Mouse (Mus musculus): Measurements from ENCODE around the gene Zzz3.
"Not testable (repeated sequence)": the region's sequence is repeated elsewhere in the genome, so short reads cannot be mapped to it uniquely, and the experiment has no call there.

Gene Zzz3

DNA sequence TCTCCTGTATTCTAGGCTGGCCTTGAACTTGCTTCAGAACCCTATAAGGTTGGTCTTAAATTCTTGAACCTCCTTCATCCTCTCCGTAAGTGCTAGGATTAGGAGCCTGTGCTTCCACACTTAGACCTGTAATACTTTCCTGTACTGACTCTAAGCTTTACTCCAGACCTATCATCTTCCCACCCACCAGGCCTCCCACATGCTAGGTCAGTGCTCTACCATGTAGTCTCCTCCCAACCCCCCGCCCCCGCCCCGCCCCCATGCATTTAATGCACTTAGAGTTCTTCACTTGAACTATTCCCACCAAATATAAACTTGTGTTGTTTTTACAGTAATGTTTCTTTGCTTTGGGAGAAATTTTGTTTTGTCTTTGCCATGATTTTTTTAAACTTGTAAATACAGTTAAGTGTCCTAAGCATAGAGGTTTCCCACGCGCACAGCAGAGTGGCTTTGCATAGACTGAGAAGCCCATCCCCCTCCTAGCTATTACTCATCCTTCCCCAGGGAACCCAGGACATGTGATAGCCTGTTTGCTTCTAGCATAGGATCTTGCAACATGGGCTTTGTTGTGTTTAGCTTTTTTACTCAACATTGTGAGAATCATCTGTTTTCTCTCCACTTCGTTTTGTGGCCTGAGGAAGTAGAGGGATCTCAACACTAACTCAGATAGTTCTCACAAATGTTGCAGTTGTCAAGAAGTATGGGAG lies 6.8 kb downstream of the Zzz3 start:
- DNase-seq = peak; percentile 34

DNA sequence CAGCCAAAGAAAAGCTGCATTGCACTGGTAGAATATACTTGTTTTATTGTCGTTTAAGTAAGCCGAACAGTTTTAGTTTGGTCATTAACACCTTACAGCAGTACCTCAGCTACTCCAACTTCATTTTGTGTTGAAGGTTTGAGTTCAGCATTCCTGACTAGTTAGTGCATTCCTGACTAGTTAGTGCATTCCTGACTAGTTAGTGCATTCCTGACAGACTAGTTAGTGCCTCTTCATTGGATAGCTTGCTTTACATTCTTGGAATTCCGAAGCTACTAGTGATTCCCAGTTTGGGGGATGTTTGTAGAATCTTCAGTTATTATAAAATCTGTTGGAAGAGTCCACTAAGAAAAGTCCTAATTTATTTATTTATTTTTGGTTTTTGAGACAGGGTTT lies 7.4 kb downstream of the Zzz3 start:
- DNase-seq = no peak

DNA sequence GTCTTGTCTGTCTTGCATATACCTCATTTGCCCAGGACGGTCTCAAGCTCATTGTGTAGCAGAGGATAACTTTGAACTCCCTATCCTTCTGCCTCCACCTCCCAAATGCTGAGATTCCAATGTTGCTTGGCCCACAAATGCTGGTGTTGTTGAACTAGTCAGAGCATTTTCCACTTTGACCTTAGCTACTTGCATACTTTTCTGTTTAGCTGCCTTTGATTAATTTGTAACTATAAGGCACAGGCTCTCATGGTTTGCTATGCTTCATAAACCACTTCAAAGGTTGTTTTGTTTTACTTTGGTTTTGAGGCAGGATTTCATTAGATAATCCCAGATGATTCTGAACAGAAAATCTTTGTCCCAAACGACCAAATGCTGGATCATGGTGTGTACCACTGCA lies 8.6 kb downstream of the Zzz3 start:
- peak; percentile 57 for DNase-seq

DNA sequence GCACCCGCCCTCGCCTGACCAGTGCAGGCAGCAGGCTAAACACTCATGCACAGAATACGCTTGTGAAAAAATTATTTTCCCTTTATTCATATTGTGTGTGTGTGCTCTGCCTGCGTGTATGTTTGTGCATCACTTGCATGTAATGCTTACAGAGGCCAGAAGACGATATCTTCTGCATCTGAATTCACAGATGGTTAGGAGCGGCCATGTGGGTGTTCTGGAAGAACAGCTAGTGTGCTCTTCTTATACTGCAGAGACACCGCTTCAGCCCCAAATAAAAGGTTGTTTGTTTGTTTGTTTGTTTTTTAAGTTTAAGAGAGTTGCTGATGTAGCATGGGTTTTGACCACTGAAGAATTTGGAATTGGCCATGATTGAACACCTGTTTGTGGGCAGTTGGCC lies 10.1 kb downstream of the Zzz3 start:
- no peak for DNase-seq

DNA sequence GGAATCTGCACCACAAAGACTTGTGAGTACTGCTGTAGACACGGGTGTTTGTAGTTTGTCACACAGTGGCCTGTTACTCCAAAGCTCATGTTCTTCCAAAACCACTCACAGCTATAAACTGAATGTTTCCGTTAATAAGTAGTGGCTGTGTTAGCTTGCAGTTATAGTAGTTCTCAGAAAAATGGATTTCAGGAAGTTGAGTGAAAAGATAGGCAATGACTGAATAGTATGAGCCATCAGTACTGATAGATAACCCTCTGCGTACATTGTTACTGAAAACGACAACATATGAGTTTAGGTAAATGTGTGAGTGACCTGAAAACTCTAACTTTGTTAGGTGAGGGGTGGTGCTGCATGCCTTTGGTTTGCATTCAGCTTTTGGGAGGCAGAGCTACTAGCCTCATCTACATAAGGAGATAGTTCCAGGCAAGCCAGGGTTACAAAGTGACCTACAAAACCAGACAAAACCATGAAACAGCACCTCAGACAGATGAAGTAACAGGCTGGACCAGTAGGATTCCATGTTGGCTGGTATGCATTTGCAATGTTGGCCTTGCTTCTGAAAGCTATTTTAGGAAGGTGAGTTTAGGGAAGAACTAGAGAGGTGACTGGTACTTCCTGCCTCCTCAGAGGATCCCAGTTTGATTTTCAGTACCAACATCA lies 10.8 kb downstream of the Zzz3 start:
- no peak for DNase-seq

DNA sequence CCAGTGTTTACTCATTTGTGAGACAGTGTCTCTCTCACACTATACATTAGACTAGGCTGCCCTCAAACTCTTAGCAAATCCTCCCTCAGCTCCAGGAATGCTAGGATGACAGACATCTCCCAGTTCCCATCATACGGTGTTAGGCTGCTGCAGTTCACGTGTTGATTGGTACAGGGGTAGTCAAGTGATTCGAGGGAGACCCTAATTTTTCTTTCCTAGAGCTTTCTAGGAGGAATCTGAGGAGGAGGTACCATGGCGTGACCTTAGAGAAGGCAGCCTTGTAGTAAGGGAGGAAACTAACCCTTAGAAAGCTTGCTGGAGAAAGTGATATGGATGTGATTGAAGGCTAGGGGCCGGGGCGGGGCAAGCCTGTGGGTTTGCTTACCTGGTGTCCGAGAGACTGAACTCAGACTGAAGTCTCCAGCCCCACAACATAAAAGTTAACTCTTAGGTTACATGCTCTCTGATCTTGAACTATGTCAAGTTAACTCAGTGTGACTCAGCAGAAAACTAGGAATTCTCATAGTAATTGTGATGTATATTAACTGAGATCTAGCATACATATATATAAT lies 15.8 kb downstream of the Zzz3 start:
- no peak for DNase-seq

DNA sequence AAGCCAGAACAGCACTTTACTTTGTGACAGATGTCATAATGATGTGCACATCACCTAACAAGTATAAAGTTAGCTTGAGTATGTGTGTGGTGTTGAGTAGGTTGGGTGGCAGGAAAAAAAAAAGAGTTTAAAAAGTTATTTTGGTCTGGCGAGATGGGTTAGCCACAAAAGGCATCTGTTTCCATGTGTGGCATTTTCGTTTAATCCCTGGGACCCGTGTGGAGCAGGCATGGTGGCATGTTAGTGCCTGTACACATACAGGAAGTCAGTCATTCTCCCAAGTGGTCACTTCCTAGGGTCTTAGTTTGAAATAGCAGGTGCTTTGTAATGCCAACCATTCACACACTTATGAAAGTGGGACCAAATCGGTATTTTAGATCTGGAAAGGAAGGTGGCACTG lies 17.1 kb downstream of the Zzz3 start:
- DNase-seq = no peak

DNA sequence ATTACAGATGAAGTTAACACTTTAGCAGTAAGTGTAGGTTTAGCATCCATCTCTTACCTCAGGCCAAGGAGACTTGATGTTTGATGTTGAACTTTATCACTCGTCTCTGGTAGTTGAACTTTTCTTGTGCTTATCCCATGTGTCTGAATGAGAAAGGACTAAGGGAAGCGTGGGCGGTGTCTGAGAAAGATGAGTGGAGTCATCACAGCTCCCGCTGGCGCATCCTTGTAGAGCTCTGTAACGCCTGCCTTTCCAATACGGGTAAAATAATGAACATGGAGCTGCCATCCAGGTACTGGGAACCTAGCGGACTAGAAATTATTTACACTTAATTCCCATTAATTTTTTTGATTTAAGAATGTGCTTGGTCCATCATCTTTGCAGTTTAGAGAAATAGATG lies 33.7 kb downstream of the Zzz3 start:
- DNase-seq = no peak

DNA sequence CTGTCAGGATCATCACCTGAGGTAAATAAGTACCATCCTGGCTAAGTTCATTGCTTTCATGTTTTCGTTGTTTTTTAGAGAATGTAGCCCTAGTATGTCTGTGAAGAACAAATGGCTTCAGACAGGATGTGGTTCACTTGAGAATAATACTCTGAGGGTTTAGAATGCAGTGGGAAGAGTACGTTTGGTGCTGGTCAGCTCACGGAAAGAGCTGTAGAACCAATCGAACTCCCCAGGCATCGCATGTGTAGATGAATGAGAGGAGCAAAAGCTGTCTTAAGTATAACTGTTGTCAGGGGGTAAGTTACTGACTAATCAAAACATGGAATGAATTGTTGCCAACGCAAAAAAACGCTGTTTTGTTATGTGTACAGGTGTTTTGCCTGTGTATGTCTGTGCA lies 37.4 kb downstream of the Zzz3 start:
- DNase-seq = no peak

DNA sequence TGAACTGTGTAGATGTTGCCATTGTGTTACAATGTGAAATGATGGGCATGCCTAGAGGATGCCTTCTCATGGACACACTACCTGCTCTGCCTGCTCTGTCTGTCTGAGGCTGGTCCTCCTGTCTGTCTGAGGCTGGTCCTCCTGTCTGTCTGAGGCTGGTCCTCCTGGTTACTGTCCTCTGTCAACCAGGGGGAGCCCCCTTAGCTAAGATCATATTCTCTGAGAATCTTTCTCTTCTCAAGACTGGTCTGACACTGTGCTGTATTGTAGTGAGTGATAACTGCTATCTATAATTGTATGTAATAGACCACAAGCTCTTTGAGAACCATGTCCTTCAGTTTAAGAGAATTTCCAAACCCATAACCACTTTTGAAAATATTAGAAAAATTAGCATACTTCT lies 40.3 kb downstream of the Zzz3 start:
- no peak for DNase-seq

DNA sequence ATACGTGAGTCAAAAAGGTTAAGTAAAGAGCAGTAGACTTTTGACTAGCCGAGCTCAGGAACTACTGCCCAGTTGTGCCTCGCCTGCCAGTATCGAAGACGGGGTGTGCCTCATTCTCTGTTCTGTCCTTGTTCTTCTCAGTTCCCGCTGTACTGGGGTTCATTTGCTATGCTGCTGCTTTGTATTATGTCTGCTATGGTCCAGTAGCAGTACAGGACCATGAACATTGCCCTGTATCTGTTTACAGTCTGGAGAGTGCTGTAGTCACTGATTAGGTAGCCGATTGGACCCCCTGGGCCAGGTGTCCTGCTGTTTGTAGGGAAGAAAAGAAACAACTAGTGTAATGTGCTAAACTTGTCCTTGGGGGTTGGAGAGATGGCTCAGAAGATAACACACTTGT lies 42.8 kb downstream of the Zzz3 start:
- peak; percentile 21 for DNase-seq

DNA sequence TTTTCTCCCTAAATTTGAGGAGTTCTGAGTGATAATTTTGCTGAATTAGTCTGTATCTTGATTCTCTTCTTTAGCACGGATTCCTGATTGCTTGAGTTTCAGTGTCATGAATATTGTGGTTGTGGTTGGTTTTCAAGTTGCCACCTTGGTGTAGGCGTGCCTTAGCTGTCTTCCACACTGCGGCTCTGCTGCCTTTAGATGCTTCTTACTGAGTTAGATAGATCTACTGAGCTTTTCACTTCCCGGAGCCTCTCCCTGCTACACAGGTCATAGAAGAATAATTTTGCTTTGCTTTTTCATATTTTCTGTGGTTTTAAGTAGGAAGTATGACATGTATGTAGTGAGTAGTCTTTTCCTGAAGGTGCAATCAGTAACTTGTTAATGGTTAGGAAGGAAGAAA lies 47.5 kb downstream of the Zzz3 start:
- DNase-seq = no peak

DNA sequence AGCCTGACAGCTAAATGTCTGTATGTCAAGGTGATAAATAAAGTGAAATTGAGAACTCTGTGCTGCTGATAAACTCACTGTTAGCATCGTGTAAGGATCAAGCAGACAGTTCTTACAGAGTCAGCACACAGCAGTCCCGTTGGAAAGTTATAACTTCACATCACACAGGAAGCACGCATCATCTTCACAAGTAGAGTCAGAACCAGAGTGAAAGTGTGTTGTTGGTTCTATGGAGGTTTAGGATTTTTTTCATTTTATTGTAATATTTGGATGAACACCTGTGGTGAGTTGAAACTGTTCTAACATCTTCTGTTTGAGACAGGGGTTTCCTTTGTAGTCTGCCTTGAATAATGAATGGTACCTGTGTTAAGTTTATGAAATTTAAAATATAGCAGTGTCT lies 48.8 kb downstream of the Zzz3 start:
- DNase-seq = no peak

DNA sequence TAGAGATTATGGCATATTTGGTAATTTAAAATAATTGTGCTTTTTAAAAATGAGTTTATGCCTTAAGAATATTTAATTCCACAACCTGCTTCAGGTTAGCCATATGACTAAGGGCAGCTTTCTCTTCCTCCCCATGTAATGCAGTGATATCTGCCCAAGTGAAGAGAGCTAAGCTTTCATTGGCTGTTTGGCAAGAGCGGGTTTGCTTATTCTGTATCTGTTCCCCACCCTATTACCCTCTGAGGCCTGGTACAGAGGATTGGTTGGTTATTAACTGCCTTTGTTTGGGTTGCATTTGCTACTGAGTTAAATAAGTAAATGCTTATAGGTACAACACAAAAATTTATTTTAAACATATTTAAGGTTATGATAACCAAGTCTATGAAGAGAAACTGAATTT lies 51.7 kb downstream of the Zzz3 start:
- no peak for DNase-seq

DNA sequence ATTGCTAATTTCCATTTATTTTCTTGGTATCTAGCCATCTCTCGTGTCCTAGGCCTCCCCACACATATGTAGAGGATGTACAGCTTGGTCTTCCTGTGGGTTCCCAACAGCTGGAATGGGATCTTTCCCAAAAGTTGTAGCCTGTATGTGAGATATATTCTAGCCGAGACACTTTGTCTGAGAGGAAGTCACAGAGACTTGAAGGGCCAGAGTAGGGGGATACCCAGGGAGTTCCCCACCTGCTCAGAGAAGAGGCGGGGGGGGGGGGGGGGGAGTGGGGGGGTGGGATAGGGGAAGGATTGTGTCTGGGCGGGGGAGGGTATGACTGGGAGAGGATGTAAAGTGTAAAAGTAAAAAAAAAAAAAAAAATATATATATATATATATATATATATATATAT lies 57.9 kb downstream of the Zzz3 start:
- no peak for DNase-seq

DNA sequence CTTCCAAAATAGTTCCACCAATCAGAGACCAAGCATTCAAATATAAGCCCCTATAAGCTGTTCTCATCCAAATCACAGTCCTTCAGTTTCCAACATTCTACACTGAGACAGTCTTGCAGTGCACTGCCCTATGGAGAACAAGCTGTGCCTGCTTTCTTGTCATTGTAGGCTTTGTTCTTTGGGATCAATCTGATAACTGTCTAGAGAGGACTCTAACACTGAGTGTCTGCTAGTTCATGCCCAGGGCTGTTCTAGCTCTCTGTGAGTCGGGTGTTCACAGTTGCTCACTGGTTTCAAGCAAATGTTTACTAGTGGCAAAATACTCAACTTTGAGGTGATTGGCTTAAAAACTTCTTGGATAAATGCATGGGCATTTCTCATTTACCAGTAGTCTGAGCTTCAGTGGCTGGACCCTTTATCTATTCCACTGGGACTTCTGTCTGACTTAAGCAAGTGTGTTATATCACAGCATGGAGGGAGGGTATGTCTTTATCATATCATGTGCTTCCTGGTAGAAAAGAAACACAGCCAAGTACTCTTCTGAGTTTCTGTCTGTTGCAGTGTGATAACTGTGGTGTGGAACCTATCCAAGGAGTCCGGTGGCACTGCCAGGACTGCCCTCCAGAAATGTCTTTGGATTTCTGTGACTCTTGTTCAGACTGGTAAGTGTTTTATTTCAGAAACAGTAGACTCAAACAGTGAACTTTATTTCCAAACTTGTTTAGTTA lies 62.2 kb downstream of the Zzz3 start:
- DNase-seq = no peak

DNA sequence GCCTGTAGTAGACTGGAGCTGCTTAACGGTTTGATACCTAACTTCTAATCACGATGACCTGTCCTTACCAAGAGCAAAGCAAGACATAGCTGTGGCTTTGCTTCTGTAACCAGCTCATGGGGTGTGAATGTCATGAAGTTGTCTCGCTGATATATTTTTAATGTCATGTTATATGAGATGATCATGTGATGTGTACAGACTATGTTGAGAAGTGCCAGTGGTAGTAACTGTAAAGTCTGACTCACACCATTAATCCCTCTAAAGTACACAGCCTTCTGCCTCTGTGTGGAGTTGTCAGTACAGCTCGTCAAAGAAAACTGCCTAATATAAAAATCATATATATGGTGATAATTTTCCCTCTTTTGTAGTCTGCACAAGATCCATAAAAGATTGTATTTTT lies 63.6 kb downstream of the Zzz3 start:
- DNase-seq = not testable (repeated sequence)

DNA sequence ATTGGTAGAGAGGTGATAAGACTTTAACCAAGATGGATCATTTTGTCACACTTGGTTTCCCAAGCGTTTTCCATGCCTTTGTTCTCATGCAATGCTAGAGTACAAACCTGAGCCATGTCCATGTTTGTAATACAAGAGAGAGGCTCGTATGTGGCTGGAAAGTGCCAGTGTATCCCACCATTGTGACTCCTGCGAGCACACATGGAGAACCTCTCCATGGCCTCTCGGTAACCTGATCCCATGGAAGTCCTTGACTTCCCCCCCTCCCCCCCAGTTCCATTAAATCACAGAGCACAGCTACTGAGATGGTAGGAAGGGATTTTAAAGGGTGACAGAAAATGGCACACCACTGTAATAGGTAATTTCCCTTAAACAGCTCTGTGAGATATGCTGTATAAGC lies 65.5 kb downstream of the Zzz3 start:
- no peak for DNase-seq

DNA sequence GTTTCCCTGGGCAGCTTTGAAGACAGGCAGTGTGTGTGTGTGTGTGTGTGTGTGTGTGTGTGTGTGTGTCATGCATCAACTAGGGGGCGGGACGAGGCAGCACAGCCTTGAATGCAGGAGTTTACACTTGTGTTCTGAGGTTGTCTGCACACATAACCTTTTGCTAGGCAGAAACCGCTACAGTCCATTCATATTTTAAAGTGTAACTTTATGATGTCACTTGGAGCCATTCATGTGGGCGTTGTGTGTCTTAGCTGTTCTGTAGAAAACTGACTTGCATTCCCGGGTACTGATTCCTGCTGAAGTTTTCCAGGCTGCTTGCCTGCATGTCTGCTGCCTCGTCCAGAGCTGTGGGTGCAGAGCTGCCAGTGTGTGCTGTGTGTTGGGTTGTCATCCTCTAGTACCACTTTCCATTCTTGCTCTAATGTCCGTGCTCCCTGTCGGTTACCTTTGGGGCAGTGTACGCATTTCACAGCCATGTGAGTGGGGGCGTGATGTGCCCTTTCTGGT lies 66.8 kb downstream of the Zzz3 start:
- DNase-seq = no peak

DNA sequence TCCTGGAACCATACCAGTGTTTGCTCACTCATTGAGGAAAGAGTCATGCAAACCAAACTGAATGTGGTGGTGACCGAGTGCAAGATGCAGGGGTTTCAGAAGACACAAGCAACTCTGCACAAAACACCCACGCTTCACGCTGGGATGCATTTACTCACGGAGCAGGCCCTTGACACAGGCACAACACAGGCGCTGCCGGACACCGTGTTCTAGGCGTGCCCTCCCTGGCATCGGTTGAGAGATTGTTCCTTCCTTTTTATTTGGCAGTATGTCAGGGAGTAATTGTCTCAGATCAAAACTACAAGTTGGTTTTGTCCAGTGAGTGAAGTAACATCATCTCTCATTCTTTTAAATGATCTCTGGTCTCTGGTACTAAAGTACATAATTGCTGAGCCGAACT lies 67.6 kb downstream of the Zzz3 start:
- DNase-seq = no peak

DNA sequence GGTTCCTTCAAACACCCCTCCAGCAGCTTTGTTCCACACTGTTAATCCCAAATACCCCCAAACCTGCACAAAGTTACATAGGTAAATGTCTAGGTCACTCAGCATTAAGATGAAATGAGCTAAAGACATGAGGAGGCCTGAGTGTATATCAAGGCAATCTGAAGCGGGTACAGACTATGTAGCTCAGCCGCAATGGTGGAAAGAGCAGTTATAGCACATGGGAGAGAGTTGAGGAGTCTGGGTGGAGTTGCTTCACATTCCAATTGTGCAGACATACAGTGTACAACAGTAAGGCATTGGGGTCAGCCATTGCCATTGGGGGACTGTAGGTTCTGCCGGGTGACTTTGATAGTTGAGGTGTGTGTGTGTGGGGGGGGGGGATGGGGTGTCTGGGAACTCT lies 69.2 kb downstream of the Zzz3 start:
- no peak for DNase-seq

DNA sequence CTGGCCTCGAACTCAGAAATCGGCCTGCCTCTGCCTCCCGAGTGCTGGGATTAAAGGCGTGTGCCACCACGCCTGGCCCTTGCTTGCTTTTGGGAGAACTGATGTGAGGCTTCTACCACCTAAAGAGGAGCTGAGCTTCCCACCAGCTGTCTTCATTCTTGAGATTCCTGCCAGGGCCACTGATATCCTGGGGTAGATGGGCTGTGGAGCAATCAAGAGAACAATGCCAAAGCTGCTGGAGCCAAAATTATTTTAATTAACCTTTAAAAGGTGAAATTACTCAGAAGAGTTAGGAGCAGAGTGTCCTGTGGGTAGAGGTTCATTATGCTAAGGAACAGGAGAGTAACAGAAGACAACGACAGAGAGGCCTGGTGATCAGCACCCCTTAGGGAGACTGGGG lies 70.1 kb downstream of the Zzz3 start:
- no peak for DNase-seq

DNA sequence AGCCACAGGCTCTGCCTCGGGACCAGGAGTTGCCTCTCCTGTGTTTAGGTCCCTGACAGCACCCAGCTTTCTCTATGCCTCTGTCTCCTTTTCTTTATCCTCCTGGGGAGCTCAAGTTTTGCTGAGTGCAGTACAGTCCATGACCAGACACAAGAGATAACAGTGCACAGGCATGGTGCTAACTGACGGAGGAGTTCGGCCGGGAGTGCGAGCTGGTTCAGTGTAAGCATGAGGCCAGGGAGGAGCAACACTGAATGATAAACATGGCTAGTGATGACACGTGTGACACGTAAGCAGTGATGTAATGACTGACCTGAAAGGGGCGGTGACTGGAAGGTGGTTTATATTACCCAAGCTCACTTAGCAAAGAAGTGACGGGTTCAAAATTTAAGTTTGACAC lies 71.6 kb downstream of the Zzz3 start:
- DNase-seq = no peak

DNA sequence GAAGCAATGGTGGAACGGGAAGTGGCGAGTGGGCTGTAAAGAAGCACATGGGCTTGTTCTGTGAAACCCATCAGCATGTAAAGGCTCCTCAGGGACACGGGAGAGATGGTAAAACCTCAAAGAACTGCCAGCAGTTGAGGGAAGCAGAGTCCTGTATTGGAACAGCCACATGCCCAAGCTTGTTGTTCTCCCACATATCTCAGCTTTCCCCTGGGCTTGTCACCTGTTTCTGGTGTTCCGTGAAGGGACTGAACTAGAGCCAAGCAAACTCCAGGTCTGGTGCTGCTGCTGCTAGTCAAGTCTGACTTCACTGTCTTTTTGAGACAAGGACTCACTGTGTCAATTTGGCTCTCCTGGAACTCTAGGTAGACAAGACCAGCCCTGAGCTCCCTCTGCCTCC lies 72.0 kb downstream of the Zzz3 start:
- no peak for DNase-seq
